Mouse (Mus musculus): Measurements from ENCODE around the gene Zfp617. TPM values are rescaled to one million over a fixed set of nuclear protein-coding genes. Genes with fewer than 3 reads are reported as not detected.

The Zfp617 gene
- polyA plus RNA-seq, 1 experiment from 2014 or later, result 22.0 TPM

DNA sequence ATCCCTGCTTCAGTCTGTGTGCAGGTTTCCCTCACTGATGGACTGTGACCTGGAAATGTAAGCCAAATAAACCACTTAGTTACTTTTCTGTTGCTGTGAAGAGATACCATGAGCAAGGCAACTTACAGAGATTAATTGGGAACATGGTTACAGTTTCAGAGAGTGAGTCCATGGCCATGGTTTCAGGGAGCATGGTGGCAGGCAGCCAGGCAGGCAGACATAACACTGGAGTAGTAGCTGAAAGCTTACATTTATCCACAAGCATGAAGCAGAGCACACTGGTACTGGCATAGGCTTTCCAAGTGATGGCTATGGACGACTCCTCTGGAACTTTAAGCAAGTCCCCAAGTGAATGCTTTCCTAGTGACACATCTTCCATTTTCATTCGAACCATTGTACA lies 56.7 kb downstream of the Zfp617 start:
- ATAC-seq (ENCODE audit: low read depth), result no peak
- 89% methylated on average over 2 of the region's 2 CpGs for WGBS
- H3K9ac ChIP-seq (ENCODE audit: low read length), result no peak overlapping the region
- H3K27me3 ChIP-seq (ENCODE audit: control insufficient read depth, insufficient read depth, low read depth, low read length), result no peaks in the 10 kb centered on the region
- no peaks in the 10 kb centered on the region for H3K4me1 ChIP-seq (replicated peaks; ENCODE audit: control insufficient read depth, insufficient read depth, low read length)
- peaks cover 37% of the 10 kb centered on the region for H3K36me3 ChIP-seq (ENCODE audit: control insufficient read depth, insufficient read depth, low read length)
- peaks cover 2% of the 10 kb centered on the region; the same call in 1 of the 2 replicates for H3K9me3 ChIP-seq (ENCODE audit: control insufficient read depth, low read length)
- no peak overlapping the region for H3K4me2 ChIP-seq (ENCODE audit: low read depth, low read length)
- no peak overlapping the region for H3K27ac ChIP-seq (ENCODE audit: low read length)
- H3K4me3 ChIP-seq (ENCODE audit: low read length), result no peak overlapping the region

- no peak overlapping the region for H3K9ac ChIP-seq (ENCODE audit: low read length)
- H3K36me3 ChIP-seq (ENCODE audit: control insufficient read depth, insufficient read depth, low read length), result peaks cover 37% of the 10 kb centered on the region
- no peaks in the 10 kb centered on the region for H3K4me1 ChIP-seq (replicated peaks; ENCODE audit: control insufficient read depth, insufficient read depth, low read length)
- no peak overlapping the region for H3K4me2 ChIP-seq (ENCODE audit: low read depth, low read length)
- ATAC-seq (ENCODE audit: low read depth), result no peak
- H3K27ac ChIP-seq (ENCODE audit: low read length), result no peak overlapping the region
- peaks cover 2% of the 10 kb centered on the region; the same call in 1 of the 2 replicates for H3K9me3 ChIP-seq (ENCODE audit: control insufficient read depth, low read length)
- no peak overlapping the region for H3K4me3 ChIP-seq (ENCODE audit: low read length)
- no peaks in the 10 kb centered on the region for H3K27me3 ChIP-seq (ENCODE audit: control insufficient read depth, insufficient read depth, low read depth, low read length)
Measured at GRCm38 (mm10) chr8:71966411-71966810, 58.0 kb downstream of the Zfp617 start.

DNA sequence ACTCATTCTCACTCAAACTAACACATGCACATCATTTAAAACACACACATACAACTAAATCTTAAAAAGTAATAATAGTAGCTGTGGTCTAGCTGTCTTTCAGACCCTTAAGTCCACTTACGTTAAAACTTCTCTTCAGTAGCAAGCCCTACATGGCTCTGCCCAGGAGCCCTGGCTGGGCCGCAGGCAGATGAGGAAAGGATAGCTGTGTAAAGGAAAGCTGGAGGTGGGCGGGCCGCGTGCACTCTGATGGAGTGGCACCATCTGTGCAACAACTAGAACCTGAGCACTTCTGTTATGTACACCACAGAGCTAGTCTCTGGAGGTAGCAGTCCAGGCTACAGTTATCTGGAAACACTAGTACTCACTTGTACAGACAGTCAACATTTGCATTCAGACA lies 58.8 kb downstream of the Zfp617 start:
- H3K9me3 ChIP-seq (ENCODE audit: control insufficient read depth, low read length), result peaks cover 2% of the 10 kb centered on the region; the same call in 1 of the 2 replicates
- H3K36me3 ChIP-seq (ENCODE audit: control insufficient read depth, insufficient read depth, low read length), result peaks cover 37% of the 10 kb centered on the region
- no peak overlapping the region for H3K4me3 ChIP-seq (ENCODE audit: low read length)
- H3K27me3 ChIP-seq (ENCODE audit: control insufficient read depth, insufficient read depth, low read depth, low read length), result no peaks in the 10 kb centered on the region
- ATAC-seq (ENCODE audit: low read depth), result no peak
- H3K4me1 ChIP-seq (replicated peaks; ENCODE audit: control insufficient read depth, insufficient read depth, low read length), result no peaks in the 10 kb centered on the region
- 96% methylated on average over 5 of the region's 5 CpGs for WGBS
- no peak overlapping the region for H3K27ac ChIP-seq (ENCODE audit: low read length)
- no peak overlapping the region for H3K9ac ChIP-seq (ENCODE audit: low read length)
- H3K4me2 ChIP-seq (ENCODE audit: low read depth, low read length), result no peak overlapping the region

- Histone ChIP-seq H3K27ac (ENCODE audit: low read length) (no peak overlapping the region), H3K4me1 (replicated peaks; ENCODE audit: control insufficient read depth, insufficient read depth, low read length) (no peaks in the 10 kb centered on the region), H3K4me2 (ENCODE audit: low read depth, low read length) (no peak overlapping the region), H3K4me3 (ENCODE audit: low read length) (no peak overlapping the region), H3K27me3 (ENCODE audit: control insufficient read depth, insufficient read depth, low read depth, low read length) (no peaks in the 10 kb centered on the region), H3K9me3 (ENCODE audit: control insufficient read depth, low read length) (peaks cover 2% of the 10 kb centered on the region; the same call in 1 of the 2 replicates), H3K9ac (ENCODE audit: low read length) (no peak overlapping the region), H3K36me3 (ENCODE audit: control insufficient read depth, insufficient read depth, low read length) (peaks cover 37% of the 10 kb centered on the region)
- ATAC-seq (ENCODE audit: low read depth), result no peak
- 93% methylated on average over 6 of the region's 6 CpGs for whole genome bisulfite sequencing
Measured at GRCm38 (mm10) chr8:71968100-71968499, 59.7 kb downstream of the Zfp617 start.

DNA sequence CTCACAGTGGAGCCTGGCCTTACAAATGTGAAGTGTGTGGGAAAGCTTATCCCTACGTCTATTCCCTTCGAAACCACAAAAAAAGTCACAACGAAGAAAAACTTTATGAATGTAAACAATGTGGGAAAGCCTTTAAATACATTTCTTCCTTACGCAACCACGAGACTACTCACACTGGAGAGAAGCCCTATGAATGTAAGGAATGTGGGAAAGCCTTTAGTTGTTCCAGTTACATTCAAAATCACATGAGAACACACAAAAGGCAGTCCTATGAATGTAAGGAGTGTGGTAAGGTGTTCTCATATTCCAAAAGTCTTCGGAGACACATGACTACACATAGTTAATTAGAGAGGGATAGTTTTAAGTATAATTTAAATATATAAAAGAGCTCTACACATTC lies 60.2 kb downstream of the Zfp617 start:
- peaks cover 2% of the 10 kb centered on the region; the same call in 1 of the 2 replicates for H3K9me3 ChIP-seq (ENCODE audit: control insufficient read depth, low read length)
- no peak overlapping the region for H3K9ac ChIP-seq (ENCODE audit: low read length)
- no peaks in the 10 kb centered on the region for H3K4me1 ChIP-seq (replicated peaks; ENCODE audit: control insufficient read depth, insufficient read depth, low read length)
- no peak overlapping the region for H3K4me2 ChIP-seq (ENCODE audit: low read depth, low read length)
- no peak overlapping the region for H3K27ac ChIP-seq (ENCODE audit: low read length)
- 74% methylated on average over 6 of the region's 6 CpGs for WGBS
- H3K4me3 ChIP-seq (ENCODE audit: low read length), result no peak overlapping the region
- no peaks in the 10 kb centered on the region for H3K27me3 ChIP-seq (ENCODE audit: control insufficient read depth, insufficient read depth, low read depth, low read length)
- peaks cover 37% of the 10 kb centered on the region for H3K36me3 ChIP-seq (ENCODE audit: control insufficient read depth, insufficient read depth, low read length)
- peak; percentile 54; the same call in 1 of the 2 replicates for ATAC-seq (ENCODE audit: low read depth)

- 72% methylated on average over 1 of the region's 1 CpGs for WGBS
- no peak overlapping the region for H3K4me3 ChIP-seq (ENCODE audit: low read length)
- no peak for ATAC-seq (ENCODE audit: low read depth)
Measured at GRCm38 (mm10) chr8:71971945-71972344, 63.5 kb downstream of the Zfp617 start.

DNA sequence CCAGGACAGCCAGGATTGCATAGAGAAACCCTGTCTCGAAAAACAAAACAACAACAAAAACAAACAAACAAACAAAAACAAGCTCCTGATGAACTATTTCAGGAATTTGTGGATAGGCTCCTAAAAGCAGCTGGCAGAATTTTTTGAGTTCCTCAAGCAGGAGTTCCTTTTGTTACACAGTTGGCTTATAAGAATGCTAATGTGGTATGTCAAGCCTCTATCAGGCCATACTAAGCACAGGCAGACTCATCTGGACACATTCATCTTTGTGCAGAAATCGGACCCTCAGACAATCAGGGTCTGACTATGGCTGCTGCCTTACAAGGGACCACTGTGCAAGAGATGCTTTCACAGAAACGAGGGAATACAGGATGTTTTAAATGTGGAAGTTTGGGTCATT lies 65.8 kb downstream of the Zfp617 start:
- H3K36me3 ChIP-seq (ENCODE audit: control insufficient read depth, insufficient read depth, low read length), result peaks cover 2% of the 10 kb centered on the region
- ATAC-seq (ENCODE audit: low read depth), result no peak
- no peaks in the 10 kb centered on the region for H3K27me3 ChIP-seq (ENCODE audit: control insufficient read depth, insufficient read depth, low read depth, low read length)
- no peak overlapping the region for H3K4me2 ChIP-seq (ENCODE audit: low read depth, low read length)
- no peaks in the 10 kb centered on the region for H3K9me3 ChIP-seq (ENCODE audit: control insufficient read depth, low read length)
- H3K4me3 ChIP-seq (ENCODE audit: low read length), result no peak overlapping the region
- no peaks in the 10 kb centered on the region for H3K4me1 ChIP-seq (replicated peaks; ENCODE audit: control insufficient read depth, insufficient read depth, low read length)
- no peak overlapping the region for H3K9ac ChIP-seq (ENCODE audit: low read length)
- WGBS, result 77% methylated on average over 3 of the region's 3 CpGs
- H3K27ac ChIP-seq (ENCODE audit: low read length), result no peak overlapping the region

More at GRCm38 (mm10) chr8:71971945-71972344, 63.5 kb downstream of the Zfp617 start:
- H3K4me2 ChIP-seq (ENCODE audit: low read depth, low read length), result no peak overlapping the region
- H3K9me3 ChIP-seq (ENCODE audit: control insufficient read depth, low read length), result no peaks in the 10 kb centered on the region
- no peak overlapping the region for H3K27ac ChIP-seq (ENCODE audit: low read length)
- no peaks in the 10 kb centered on the region for H3K4me1 ChIP-seq (replicated peaks; ENCODE audit: control insufficient read depth, insufficient read depth, low read length)
- H3K27me3 ChIP-seq (ENCODE audit: control insufficient read depth, insufficient read depth, low read depth, low read length), result no peaks in the 10 kb centered on the region
- no peak overlapping the region for H3K9ac ChIP-seq (ENCODE audit: low read length)
- H3K36me3 ChIP-seq (ENCODE audit: control insufficient read depth, insufficient read depth, low read length), result peaks cover 19% of the 10 kb centered on the region

- Histone ChIP-seq H3K36me3 (ENCODE audit: control insufficient read depth, insufficient read depth, low read length) (no peaks in the 10 kb centered on the region), H3K9ac (ENCODE audit: low read length) (no peak overlapping the region), H3K9me3 (ENCODE audit: control insufficient read depth, low read length) (no peaks in the 10 kb centered on the region), H3K27ac (ENCODE audit: low read length) (no peak overlapping the region), H3K4me2 (ENCODE audit: low read depth, low read length) (no peak overlapping the region), H3K4me1 (replicated peaks; ENCODE audit: control insufficient read depth, insufficient read depth, low read length) (no peaks in the 10 kb centered on the region), H3K27me3 (ENCODE audit: control insufficient read depth, insufficient read depth, low read depth, low read length) (no peaks in the 10 kb centered on the region), H3K4me3 (ENCODE audit: low read length) (no peak overlapping the region)
- ATAC-seq (ENCODE audit: low read depth), result no peak
- WGBS, result 29% methylated on average over 2 of the region's 2 CpGs
Measured at GRCm38 (mm10) chr8:71981032-71981431, 72.6 kb downstream of the Zfp617 start.

DNA sequence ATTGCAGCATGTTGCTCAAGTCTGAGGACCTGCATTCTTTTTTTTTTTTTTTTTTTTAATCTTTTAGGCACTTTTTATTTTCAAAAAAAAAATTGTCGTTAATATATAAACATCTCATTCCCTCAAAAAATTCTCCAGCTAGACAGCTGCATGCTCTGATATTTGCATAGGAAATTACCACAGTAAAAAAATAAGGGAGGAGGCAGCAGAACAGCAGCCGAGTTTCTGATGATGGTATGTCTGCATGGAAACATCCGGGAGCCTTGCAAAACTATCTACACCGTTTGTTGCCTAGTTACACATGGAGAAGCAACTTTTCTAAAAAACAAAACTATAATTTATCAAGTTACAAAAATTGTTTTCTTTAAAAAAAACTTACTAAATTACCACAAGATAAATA lies 73.0 kb downstream of the Zfp617 start:
- 56% methylated on average over 4 of the region's 4 CpGs for WGBS
- no peak overlapping the region for H3K27ac ChIP-seq (ENCODE audit: low read length)
- no peaks in the 10 kb centered on the region for H3K9me3 ChIP-seq (ENCODE audit: control insufficient read depth, low read length)
- H3K4me3 ChIP-seq (ENCODE audit: low read length), result no peak overlapping the region
- H3K36me3 ChIP-seq (ENCODE audit: control insufficient read depth, insufficient read depth, low read length), result no peaks in the 10 kb centered on the region
- H3K27me3 ChIP-seq (ENCODE audit: control insufficient read depth, insufficient read depth, low read depth, low read length), result no peaks in the 10 kb centered on the region
- H3K4me2 ChIP-seq (ENCODE audit: low read depth, low read length), result no peak overlapping the region
- H3K4me1 ChIP-seq (replicated peaks; ENCODE audit: control insufficient read depth, insufficient read depth, low read length), result no peaks in the 10 kb centered on the region
- no peak overlapping the region for H3K9ac ChIP-seq (ENCODE audit: low read length)
- no peak for ATAC-seq (ENCODE audit: low read depth)
